Mouse (Mus musculus): Measurements from ENCODE around the gene Ntm.

Ntm gene

GRCm38 (mm10) chr9:29881614-29882013, 81.3 kb downstream of the Ntm start:
- no peak for DNase-seq

- no peak for DNase-seq
Measured at GRCm38 (mm10) chr9:29877583-29877982, 85.4 kb downstream of the Ntm start.

GRCm38 (mm10) chr9:29867746-29868145, 95.2 kb downstream of the Ntm start:
- DNase-seq: no peak

- DNase-seq: no peak
Measured at GRCm38 (mm10) chr9:29866824-29867223, 96.1 kb downstream of the Ntm start.

- DNase-seq: no peak
Measured at GRCm38 (mm10) chr9:29866101-29866500, 96.8 kb downstream of the Ntm start.

GRCm38 (mm10) chr9:29865502-29865901, 97.4 kb downstream of the Ntm start:
- no peak for DNase-seq

GRCm38 (mm10) chr9:29864886-29865285, 98.1 kb downstream of the Ntm start:
- DNase-seq: peak; percentile 71

GRCm38 (mm10) chr9:29862408-29862807, 100.5 kb downstream of the Ntm start:
- no peak for DNase-seq

GRCm38 (mm10) chr9:29859256-29860048, 103.5 kb downstream of the Ntm start:
- no peak for DNase-seq

GRCm38 (mm10) chr9:29848735-29849455, 114.0 kb downstream of the Ntm start:
- DNase-seq: no peak

GRCm38 (mm10) chr9:29837344-29837743, 125.6 kb downstream of the Ntm start:
- no peak for DNase-seq

GRCm38 (mm10) chr9:29834911-29835310, 128.0 kb downstream of the Ntm start:
- peak; percentile 62 for DNase-seq

- no peak for DNase-seq
Measured at GRCm38 (mm10) chr9:29833781-29834180, 129.2 kb downstream of the Ntm start.

- no peak for DNase-seq
Measured at GRCm38 (mm10) chr9:29827240-29827660, 135.7 kb downstream of the Ntm start.

- no peak for DNase-seq
Measured at GRCm38 (mm10) chr9:29825236-29825635, 137.7 kb downstream of the Ntm start.

- DNase-seq: peak; percentile 92
Measured at GRCm38 (mm10) chr9:29823716-29824115, 139.2 kb downstream of the Ntm start.

GRCm38 (mm10) chr9:29812685-29813084, 150.3 kb downstream of the Ntm start:
- DNase-seq: no peak

GRCm38 (mm10) chr9:29806790-29807189, 156.2 kb downstream of the Ntm start:
- DNase-seq: no peak

GRCm38 (mm10) chr9:29804483-29804882, 158.5 kb downstream of the Ntm start:
- DNase-seq: no peak

- DNase-seq: no peak
Measured at GRCm38 (mm10) chr9:29803738-29804285, 159.1 kb downstream of the Ntm start.

- DNase-seq: no peak
Measured at GRCm38 (mm10) chr9:29802990-29803737, 159.8 kb downstream of the Ntm start.

- DNase-seq: no peak
Measured at GRCm38 (mm10) chr9:29802071-29802705, 160.8 kb downstream of the Ntm start.

- DNase-seq: no peak
Measured at GRCm38 (mm10) chr9:29796281-29796680, 166.7 kb downstream of the Ntm start.
